Mouse (Mus musculus) R1 (cell line): Measurements from ENCODE around the gene Kcnj4.

ENCODE experiments used
- DNase-seq: peaks from one replicate; pipeline ENCODE4 v3.0.0-alpha.2; 2018; ENCODE audit warnings: low read depth, low spot score

Kcnj4 gene

DNA sequence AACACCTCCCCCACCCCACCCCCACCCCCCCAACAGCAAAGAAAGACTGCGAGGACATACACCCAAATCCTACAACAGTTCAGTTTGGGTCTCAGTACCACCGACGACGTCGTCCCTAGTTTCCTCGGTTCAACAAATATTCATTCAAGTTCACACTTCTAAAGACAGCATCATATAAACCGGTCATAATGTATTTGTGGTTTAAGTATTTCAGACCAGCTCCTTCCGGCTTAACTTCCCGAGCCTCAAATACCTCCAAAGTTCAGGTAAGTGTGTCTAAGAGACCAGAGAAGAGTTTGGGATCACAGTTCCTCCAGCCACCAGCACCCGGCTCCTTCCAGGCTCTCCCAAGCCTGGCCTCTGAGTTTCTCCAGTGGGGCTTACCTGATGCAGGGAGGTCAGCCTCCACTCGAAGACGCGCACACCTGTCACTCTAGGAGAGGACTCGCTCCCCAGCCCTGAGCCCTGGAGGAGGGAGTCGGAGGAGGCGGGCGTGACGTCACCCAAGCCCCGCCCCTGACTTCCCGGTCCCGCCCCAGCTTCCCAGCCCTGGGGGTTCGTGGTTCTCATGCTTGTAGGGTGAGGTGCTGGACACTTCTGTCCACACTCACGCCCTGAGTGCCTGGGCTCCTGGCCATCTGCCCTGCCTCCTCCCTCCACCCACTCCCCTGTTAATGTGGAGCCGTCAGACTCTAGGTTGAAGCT lies 49.8 kb downstream of the Kcnj4 start, which contains the start of gene Csnk1e:
Gene Csnk1e (minus strand): TSS at position 461 of the 705 bp plus-strand sequence.
- DNase-seq, result peak; percentile 78

DNA sequence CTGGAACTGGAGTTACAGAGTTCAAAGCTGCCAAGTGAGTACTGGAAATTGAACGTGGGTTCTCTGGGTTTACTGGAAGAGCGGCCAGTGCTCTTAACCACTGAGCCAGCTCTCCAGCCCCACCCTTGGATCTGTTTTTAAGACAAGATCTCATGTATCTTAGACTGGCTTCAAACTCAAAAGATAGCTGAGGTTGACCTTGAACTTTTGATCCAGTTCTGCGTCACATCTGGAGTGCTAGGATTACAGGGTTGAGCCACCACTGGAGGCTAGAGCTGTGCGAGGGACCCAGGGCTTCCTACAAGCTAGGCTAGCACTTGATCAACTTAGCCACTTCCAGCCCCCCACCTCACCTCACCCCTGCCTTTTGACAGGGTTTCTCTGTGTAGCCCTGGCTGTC lies 51.2 kb downstream of the Kcnj4 start:
- peak; percentile 83 for DNase-seq

DNA sequence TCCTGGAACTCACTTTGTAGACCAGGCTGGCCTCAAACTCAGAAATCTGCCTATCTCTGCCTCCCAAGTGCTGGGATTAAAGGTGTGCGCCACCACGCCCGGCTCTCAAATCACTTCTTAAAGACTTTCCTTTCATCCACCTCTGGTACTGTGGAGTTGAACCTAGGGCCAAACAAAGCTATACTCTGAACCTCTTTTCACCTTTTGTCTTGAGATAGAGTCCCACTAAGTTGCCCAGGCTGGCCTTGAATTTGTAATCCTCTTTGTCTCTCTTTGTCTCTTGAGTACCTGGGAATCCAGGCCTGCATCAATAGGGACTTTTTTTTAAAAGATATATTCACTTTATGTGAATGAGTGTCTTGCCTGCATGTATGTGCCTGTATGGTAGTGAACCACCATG lies 57.0 kb downstream of the Kcnj4 start:
- DNase-seq, result peak; percentile 85

DNA sequence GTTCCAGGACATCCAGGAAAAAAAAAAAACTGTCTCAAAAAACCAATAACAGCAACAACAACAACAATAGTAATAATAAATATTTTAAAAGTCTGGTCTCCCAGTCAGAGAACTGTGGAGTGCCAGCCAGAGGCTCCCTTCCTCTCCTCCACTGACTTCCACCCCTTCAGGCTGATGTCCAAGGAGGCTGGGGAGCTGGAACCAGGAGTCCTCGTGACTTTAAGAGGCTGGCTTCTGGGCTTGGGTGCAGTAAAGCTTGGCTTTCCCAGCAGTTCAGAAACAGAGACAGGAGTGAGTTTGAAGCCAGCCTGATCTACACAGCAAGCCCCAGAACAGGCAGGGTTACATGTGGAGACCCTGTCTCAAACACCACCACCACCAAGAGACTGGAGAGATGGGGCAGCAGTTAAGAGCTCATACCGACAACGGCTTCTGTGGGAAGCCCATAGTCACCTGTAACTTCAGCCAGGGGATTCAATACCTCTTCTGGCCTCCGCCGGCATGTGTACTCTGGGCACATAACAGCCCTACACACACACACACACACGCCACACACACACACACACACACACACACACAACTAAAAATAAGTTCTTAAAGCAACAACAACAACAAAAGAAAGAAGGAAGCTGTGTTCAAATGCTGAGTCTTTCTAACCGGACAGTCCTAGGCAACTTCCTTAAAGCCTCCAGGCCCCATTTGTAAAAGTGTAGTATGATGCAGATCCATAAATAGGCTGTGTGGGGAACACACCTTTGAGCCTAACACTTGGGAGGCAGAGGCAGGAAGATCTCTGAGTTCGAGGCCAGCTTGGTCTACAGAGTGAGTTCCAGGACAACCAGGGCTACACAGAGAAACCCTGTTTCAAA lies 59.0 kb downstream of the Kcnj4 start:
- no peak for DNase-seq

DNA sequence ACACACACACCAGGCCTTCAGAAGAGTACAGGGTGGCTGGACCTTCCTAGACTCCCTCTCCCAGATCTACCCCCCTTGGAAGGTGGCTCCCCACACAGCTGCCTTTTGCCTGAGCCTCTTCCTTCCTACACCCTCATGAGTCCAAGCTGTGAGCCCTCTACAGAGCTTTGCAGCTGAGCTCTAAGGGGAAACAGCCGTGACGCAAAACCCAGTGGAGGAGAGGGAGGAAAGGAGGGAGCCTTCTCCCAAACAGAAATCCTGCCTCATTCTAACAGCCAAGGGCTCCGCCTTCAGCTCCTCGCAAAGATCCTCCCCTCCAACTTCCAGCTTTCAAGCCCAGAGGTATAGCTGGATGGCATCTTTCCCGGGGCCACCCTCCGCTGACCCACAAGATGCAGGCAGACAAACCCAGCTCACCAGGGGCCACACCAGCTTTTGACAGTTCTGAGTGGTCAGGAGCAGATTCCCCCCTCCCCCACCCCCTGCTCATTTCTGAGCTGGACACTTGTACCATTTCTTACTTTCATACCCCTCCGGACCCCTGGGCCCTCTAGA lies 61.1 kb downstream of the Kcnj4 start:
- no peak for DNase-seq

DNA sequence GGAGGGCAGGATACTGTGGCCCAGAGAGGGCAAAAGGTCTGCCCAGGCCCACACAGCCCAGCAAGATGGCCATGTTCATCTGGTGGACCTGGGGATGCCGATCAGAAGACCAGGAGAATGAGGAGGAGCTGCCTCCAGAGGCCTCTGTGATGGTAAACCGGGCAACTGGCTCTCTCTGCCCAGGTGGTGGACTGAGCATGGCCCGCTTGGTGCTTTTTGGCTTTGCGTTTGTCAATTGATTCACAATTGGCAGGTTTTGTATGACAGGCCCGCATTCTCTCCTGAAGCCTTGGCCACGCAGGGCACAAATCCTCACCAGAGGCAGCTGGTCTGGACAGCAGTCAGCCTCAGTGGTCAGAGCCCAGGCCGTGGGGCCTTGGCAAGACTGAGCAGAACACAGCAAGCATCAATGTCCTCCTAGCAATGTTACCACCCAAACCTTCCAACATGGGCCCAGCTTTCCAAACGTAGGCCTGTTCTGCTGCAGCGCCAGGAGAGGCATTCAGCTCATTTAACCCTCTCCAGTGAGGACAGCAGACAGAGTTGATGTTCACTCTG lies 62.0 kb downstream of the Kcnj4 start:
- no peak for DNase-seq

DNA sequence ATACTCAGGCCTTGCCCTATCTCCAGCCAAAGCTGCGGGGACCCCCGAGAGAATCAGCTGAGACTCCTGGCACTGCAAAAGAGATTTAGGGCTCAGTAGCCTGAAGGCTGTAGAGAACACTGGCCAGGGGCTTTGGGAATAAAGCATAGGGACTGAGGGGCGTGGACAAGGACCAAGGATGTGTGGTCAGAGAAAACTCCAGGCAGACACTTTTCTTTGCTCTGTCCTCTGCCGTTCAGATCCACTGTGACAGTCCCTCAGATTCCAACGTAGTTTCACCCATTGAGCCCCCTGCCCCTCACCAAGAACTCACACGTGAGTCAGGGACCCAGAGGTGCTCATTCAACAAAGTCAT lies 62.8 kb downstream of the Kcnj4 start:
- no peak for DNase-seq

DNA sequence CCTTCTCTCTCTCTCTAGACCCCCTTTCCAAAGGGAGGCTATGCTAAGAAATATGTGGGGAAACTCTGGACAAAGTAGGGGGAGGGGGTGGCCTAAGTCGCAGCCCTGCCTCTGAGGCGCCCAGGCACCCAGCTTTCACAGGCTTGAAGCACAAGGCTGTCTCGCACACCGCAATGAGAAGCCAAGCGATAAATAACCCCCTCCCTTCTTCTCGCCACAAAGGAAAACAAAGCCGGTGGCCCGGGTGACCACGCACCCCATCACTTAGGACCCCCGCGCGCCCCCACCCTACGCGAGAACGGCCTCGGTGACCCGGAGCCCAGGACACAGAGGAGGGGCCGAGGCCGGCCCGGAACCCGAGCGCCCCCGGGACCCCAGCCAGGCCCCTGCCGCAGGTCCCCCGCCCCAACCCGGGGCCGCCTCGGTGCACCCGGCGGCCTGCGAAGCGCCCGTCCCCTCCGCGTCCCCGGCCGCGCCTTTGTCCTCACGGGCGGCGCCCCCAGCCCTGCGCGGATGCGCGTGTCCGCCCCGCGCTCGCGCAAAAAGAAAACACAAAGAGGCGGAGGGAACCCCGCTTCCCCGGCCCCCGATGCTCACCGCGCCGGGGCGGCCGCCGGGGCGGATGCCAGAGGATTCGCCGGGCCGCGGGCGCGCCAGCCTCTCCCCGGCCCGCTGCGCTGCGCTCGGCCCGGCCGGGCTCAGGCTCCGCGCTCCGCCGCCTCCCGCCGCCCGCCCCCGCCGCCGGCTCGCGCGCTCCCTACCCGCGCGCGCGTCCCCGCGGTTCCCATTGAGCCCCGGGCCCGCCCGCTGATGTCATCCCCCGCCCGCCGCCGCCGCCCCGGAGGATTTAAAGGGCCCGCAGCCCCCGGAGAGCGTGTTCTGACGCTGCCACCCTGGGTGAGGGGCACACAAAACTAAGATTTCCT lies 63.4 kb downstream of the Kcnj4 start:
- peak; percentile 70 for DNase-seq

DNA sequence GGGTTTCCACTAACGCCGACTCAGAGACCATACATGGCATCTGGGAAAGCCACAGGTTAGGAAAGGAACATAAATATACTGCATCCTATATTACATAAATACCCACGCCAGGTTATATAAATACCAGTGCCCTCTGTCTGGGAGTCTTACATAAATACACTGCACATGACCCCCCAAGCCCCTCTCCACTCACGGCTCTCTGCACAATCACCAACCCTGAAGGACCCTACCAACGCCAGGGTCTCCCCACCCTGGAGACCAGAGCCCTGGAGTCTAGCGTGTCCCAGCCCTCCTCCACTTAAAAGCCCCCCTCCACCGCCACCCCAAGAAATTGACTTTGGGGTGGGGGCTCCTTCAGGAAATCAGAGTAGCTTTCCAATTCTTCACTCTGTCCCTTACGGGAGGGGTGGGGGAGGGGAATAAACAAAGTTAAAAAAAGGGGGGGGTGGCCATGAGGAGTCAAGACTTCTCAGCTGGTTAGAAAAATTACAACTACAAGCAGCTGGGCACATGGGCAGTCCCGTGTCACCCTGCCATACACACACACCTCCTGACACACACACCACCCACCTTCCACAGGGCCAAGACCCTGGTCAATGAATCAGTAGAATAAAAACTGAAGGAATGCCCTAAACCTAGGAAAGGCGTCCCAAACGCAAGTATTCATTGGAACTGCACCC lies 64.2 kb downstream of the Kcnj4 start:
- DNase-seq, result no peak

DNA sequence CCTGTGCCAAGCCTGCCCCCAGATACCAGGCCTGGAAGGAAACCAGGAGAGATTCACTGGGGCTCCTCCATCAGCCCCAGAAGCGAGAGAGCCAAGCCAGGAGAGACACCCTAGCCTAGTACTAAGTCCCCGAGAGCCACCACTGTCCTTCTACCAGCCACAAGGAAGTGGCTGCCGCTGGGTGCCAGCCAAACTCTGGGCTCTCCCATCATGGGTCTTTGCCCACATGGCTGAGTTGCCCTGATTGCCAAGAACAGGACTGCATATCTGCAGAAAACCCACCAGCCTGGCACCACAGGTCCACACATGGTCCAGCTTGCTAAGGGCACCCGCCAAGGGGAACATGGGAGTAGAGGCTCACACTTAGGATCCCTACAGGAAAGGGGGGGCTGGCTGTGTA lies 64.8 kb downstream of the Kcnj4 start:
- DNase-seq, result no peak

DNA sequence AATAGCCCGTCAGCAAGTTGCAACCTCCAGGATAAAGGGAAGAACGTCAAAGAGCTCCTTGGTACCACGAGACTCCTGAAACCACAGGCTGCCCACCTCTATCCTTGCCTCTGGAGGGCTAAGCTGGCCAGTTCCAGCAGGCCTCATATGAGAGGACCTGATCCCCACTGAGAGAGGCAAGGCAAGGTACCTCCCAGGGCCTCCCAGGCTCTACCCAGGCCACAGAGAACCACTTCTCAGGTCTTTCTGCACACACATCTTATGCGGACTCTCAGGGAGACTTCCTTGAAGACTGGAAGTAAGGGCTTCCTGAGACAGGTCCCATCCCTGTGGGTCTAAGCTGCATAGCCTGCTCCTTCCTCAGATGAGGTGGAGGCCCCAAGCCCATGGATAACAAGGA lies 65.7 kb downstream of the Kcnj4 start:
- DNase-seq, result no peak

DNA sequence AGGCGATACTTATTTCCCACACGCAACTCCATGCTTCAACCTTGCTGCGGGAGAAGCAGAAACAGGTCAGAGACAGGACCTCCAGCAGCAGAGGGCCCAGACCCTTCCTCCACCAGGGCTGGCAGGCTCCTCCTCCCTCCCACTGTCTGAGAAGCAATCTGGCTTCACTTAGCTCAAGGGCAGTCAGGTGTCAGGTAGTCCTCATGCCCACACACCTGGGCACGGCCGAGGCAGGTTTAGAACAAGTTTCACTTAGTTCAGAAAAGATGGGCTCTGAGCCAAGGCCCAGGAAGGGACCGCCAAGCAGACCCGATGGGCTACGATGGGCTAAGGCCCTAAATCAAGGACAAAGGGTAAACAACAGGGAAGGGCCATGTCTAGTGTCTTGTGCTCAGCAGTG lies 66.2 kb downstream of the Kcnj4 start:
- no peak for DNase-seq

DNA sequence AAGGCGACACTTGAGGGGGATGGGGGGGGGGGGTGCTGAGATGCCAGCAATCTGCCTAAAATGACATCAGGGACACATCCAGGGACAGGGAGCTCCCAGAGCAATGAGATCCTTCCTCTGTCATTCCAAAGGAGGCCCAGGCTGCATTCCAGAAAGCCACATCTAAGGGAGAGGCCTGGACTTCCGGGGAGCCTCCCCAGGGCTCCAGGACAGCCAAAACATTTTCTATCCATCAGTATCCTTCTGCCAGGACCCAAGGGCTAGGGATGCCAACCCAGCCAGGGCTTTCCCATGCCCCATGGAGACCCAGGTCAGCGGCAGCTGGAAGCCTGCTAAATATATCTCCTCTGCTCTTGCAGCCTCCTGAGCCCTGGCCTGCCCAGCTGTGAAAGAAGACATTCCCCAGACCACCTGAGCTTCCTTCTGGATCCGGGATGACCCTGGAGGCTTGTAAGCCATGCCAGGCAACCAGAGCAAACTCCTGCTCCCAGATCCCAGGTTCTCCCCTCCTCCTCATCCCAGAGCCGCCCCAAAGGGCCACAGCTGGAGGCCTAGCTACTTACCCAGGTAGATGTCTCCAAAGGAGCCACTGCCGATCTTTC lies 66.7 kb downstream of the Kcnj4 start:
- no peak for DNase-seq

DNA sequence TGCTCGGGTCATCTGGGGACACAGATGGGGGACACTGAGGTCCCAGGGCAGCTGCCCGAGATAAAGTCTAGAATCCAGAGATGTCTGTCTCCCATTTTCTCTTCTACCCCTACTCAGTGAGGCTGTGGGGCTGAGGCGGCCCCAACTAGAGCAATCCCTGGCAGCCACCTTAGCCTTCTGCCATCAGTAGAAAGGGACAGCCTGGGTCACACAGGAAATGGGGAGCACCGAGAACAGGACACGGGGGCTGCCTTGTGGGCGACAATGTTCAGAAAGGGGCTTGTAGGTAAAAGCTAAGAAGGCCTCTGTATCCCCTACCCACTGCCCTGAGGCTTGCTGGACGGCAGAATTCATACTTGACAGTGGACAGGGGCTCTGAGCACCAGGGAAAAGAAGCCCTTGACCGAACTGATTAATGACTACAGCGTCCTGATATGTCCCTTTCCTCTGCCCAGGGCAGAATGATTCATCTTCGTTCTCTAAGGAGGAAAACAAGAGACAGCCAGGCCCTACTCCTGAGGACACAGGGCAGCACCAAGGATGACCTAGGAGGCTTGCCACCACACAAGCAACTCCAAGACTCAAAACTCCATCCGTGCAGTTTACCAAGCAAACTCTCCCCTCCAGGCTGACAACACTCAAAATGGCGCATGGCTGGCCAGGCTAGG lies 67.4 kb downstream of the Kcnj4 start:
- no peak for DNase-seq

DNA sequence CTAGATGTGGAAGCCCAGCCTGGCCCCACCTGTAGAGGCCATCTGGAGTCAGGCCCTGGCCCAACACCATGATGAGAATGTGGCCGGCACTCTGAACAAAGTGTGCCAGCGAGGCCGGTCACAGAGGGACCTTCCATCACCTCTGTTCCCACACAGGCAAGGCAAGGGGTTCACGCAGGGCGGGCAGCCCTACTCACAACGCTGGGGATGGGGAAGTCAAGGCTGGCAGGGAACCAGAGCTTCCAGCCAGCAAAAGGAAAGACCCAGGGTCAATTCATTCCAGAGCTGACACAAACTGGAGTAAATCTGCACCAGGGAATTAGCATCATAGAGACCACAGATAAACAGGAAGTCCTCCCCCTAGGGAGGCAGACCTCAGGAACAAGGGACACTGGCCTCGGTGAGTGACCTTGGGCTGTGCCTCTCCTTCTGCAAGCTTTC lies 68.5 kb downstream of the Kcnj4 start:
- DNase-seq, result peak; percentile 92

DNA sequence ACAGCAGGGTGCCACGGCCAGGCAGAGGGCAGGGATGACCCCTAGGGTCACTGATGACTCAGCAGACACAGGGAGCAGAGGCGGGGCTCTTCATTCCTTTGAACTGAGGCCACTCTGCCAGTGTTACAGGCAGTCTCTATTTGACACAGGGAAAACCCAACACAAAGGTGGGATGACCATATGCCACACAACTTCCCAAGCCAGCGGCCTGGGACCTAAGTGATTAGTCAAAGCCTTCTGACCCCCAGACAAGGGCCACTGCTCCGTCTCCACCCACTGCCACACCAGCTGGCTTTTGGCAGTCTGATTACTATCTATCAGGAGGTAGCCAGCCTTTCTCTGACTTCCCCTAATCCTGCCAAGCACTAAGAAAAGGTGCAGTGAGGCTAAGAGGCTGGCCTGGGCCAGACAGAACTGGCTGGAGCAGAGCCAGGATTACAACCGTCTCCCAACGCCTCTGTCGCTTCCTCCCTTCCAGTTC lies 69.8 kb downstream of the Kcnj4 start:
- DNase-seq, result no peak
